Mouse (Mus musculus) inflammation-experienced regulatory T-cells (primary cell): Measurements from ENCODE around the gene Olfr50. TPM values are rescaled to one million over a fixed set of nuclear protein-coding genes. Genes with fewer than 3 reads are reported as not detected.

ENCODE experiments used
- polyA plus RNA-seq, 2 experiments: library from polyadenylated mRNA; unstranded; fragments of 100-300 nt; shearing (Covaris generic); gene quantifications; one replicate each; pipeline ENCODE4 v1.2.1; 2017

The Olfr50 gene
- under 1 TPM in 1 of 2 experiments, not detected in 1; 0.13 TPM for polyA plus RNA-seq

GRCm38 (mm10) chr2:36790238-36790637 lies at the start of gene Olfr50:
Gene Olfr50, plus strand, starts transcription at chr2:36790538.

GRCm38 (mm10) chr2:36783976-36784375 lies 6.4 kb upstream of the Olfr50 start, which contains the start of gene Olfr348:
Gene Olfr348, plus strand, starts transcription at chr2:36784276.

GRCm38 (mm10) chr2:36816932-36817331 lies 26.6 kb downstream of the Olfr50 start, which contains the start of gene Olfr3:
Gene Olfr3, minus strand, starts transcription at chr2:36817032.

GRCm38 (mm10) chr2:36846010-36846409 lies 55.7 kb downstream of the Olfr50 start, which contains the start of gene Olfr350:
Gene Olfr350, plus strand, starts transcription at chr2:36846310.

Other genes starting within 250 kb of the Olfr50 start
- gene Olfr344, start 223.9 kb upstream of the Olfr50 start, polyA plus RNA-seq = under 1 TPM; 0.07 to 0.27 TPM
- 1 to 10 TPM in 1 of 2 experiments, not detected in 1; 1.7 TPM for gene Olfr345, start 150.5 kb upstream of the Olfr50 start, polyA plus RNA-seq
- gene Olfr346, start 104.8 kb upstream of the Olfr50 start, polyA plus RNA-seq = under 1 TPM; 0.20 TPM
- not detected for gene Olfr347, start 58.6 kb upstream of the Olfr50 start, polyA plus RNA-seq
- not detected for gene Olfr348, start 6.3 kb upstream of the Olfr50 start, polyA plus RNA-seq
- gene Olfr3, start 26.5 kb downstream of the Olfr50 start, polyA plus RNA-seq = not detected
- not detected for gene Olfr350, start 55.8 kb downstream of the Olfr50 start, polyA plus RNA-seq
- gene Olfr351, start 72.1 kb downstream of the Olfr50 start, polyA plus RNA-seq = not detected
- under 1 TPM in 1 of 2 experiments, not detected in 1; 0.09 TPM for gene Olfr352, start 77.9 kb downstream of the Olfr50 start, polyA plus RNA-seq
- not detected for gene Olfr353, start 102.4 kb downstream of the Olfr50 start, polyA plus RNA-seq
- gene Olfr354, start 115.1 kb downstream of the Olfr50 start, polyA plus RNA-seq = under 1 TPM; 0.05 to 0.31 TPM
- under 1 TPM; 0.37 to 0.56 TPM for gene Olfr355, start 138.4 kb downstream of the Olfr50 start, polyA plus RNA-seq
- not detected for gene Olfr356, start 146.6 kb downstream of the Olfr50 start, polyA plus RNA-seq
- gene Olfr357, start 203.3 kb downstream of the Olfr50 start, polyA plus RNA-seq = not detected
- under 1 TPM; 0.11 to 0.22 TPM for gene Olfr358, start 218.8 kb downstream of the Olfr50 start, polyA plus RNA-seq